ENCODE assay signal across 14 mouse cellular contexts in the genomic region with DNA sequence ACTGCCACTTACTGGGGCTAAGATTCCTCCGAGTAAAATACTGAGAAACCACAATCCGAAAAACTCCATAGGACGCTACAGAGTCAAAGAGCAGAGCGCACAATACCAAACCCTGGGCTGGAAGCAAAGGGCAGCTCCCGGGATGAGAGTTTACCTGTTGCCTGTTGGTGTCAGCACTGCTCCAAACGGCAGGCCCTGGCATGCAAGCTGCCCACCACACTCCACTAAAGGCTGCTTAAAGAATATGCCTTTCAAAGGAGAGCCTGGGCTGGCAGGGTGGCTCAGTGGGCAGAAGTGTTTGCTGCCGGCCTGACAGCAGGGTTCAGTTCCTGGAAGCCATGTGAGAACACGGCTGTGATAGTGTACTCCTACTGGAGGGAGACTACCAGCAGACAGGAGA. TPM values are rescaled to one million over a fixed set of nuclear protein-coding genes. Genes with fewer than 3 reads are reported as not detected.
DNase-seq lines count a peak whose midpoint lies in the region; ATAC-seq lines count a peak whose summit lies in the region.
"Had no signal": no experiment of that assay in that cellular context is flagged by ENCODE, and none has a peak within 500 bp of the region (broad histone marks: within the 10 kb centered on the region; RNA-seq: fewer than 3 reads in every experiment).

No protein-coding gene starts in this region.

- no peak overlapping the region for H3K4me3 ChIP-seq in hindbrain, embryonic 12.5 days
- no peak overlapping the region for H3K4me3 ChIP-seq in hindbrain, embryonic 11.5 days (ENCODE audit: low read depth, low read length)
- H3K4me3 ChIP-seq in forebrain, embryonic 14.5 days (ENCODE audit: low read depth, low read length), result no peak overlapping the region
- H3K4me3 ChIP-seq in limb, embryonic 13.5 days, result no peak overlapping the region
- H3K4me3 ChIP-seq: erythroblast, embryonic 14.5 days; liver, embryonic 13.5 days had no signal

- no peaks in the 10 kb centered on the region for H3K9me3 ChIP-seq in hindbrain, embryonic 12.5 days (replicated peaks)
- no peaks in the 10 kb centered on the region for H3K9me3 ChIP-seq in hindbrain, embryonic 11.5 days (ENCODE audit: control insufficient read depth, low read length)
- H3K9me3 ChIP-seq in forebrain, embryonic 14.5 days (replicated peaks; ENCODE audit: control insufficient read depth, low read length), result no peaks in the 10 kb centered on the region
- no peaks in the 10 kb centered on the region for H3K9me3 ChIP-seq in limb, embryonic 13.5 days
- H3K9me3 ChIP-seq: liver, embryonic 13.5 days had no signal

- no peak overlapping the region for H3K4me2 ChIP-seq in hindbrain, embryonic 12.5 days (replicated peaks)
- H3K4me2 ChIP-seq in hindbrain, embryonic 11.5 days (replicated peaks; ENCODE audit: low read depth, low read length), result no peak overlapping the region
- no peak overlapping the region for H3K4me2 ChIP-seq in forebrain, embryonic 14.5 days (ENCODE audit: low read length)
- H3K4me2 ChIP-seq in limb, embryonic 13.5 days (replicated peaks), result no peak overlapping the region
- H3K4me2 ChIP-seq: liver, embryonic 13.5 days had no signal

- no peak overlapping the region for H3K27ac ChIP-seq in hindbrain, embryonic 12.5 days
- no peak overlapping the region for H3K27ac ChIP-seq in hindbrain, embryonic 11.5 days (ENCODE audit: low read depth, low read length)
- peak overlapping the region; percentile 81; the same call in 1 of the 2 replicates for H3K27ac ChIP-seq in forebrain, embryonic 14.5 days (ENCODE audit: low read depth, low read length)
- H3K27ac ChIP-seq in limb, embryonic 13.5 days, result no peak overlapping the region
- H3K27ac ChIP-seq: liver, embryonic 13.5 days had no signal

- DNase-seq in adrenal gland, postnatal 14 days, result peak; percentile 42
- DNase-seq in adrenal gland, adult 18-20 months (ENCODE audit: low spot score in 2 of 2), result no peak
- DNase-seq in hindbrain, embryonic 11.5 days (ENCODE audit: low spot score), result no peak
- DNase-seq in forebrain, embryonic 14.5 days (ENCODE audit: low spot score), result no peak
- DNase-seq: cerebellum, postnatal 36 days; kidney, adult 9 months; layer of hippocampus, postnatal 36 days; liver, embryonic 13.5 days had no signal

- 0 out of 2 replicates have a peak overlapping the region, but pooled peaks have one; percentile 13 for H3K9ac ChIP-seq in hindbrain, embryonic 12.5 days
- no peak overlapping the region for H3K9ac ChIP-seq in hindbrain, embryonic 11.5 days (ENCODE audit: low read depth, low read length)
- H3K9ac ChIP-seq in forebrain, embryonic 14.5 days (ENCODE audit: low read length), result peak overlapping the region; percentile 25; the same call in 1 of the 2 replicates
- H3K9ac ChIP-seq in limb, embryonic 13.5 days, result peak overlapping the region; percentile 39; the same call in 1 of the 2 replicates
- H3K9ac ChIP-seq: liver, embryonic 13.5 days had no signal

- 60% methylated on average over 8 of the region's 8 CpGs for WGBS in hindbrain, embryonic 12.5 days
- 70% methylated on average over 8 of the region's 8 CpGs for WGBS in hindbrain, embryonic 11.5 days
- WGBS in forebrain, embryonic 14.5 days, result 62% methylated on average over 8 of the region's 8 CpGs
- WGBS in limb, embryonic 13.5 days, result 66% methylated on average over 8 of the region's 8 CpGs

- no peak for ATAC-seq in hindbrain, embryonic 12.5 days (ENCODE audit: low FRiP score)
- ATAC-seq in hindbrain, embryonic 11.5 days (ENCODE audit: low FRiP score), result no peak
- ATAC-seq in forebrain, embryonic 14.5 days, result no peak
- ATAC-seq in limb, embryonic 13.5 days (ENCODE audit: low FRiP score, low read depth), result no peak
- ATAC-seq in granulocyte monocyte progenitor cell, adult 5-6 weeks (replicated peaks; ENCODE audit: poor library complexity, severe bottlenecking), result no peak
- ATAC-seq in megakaryocyte-erythroid progenitor cell, adult 5-6 weeks (replicated peaks; ENCODE audit: low FRiP score, low TSS enrichment, poor library complexity, severe bottlenecking), result no peak

- peaks cover 50% of the 10 kb centered on the region for H3K4me1 ChIP-seq in hindbrain, embryonic 12.5 days
- peaks cover 11% of the 10 kb centered on the region for H3K4me1 ChIP-seq in hindbrain, embryonic 11.5 days (replicated peaks; ENCODE audit: control insufficient read depth, insufficient read depth, low read length)
- H3K4me1 ChIP-seq in forebrain, embryonic 14.5 days (ENCODE audit: control insufficient read depth, insufficient read depth, low read length), result peaks cover 37% of the 10 kb centered on the region
- peaks cover 20% of the 10 kb centered on the region for H3K4me1 ChIP-seq in limb, embryonic 13.5 days

- H3K27me3 ChIP-seq in hindbrain, embryonic 12.5 days, result no peaks in the 10 kb centered on the region
- no peaks in the 10 kb centered on the region for H3K27me3 ChIP-seq in hindbrain, embryonic 11.5 days (ENCODE audit: control insufficient read depth, insufficient read depth, low read length)
- H3K27me3 ChIP-seq in forebrain, embryonic 14.5 days (replicated peaks; ENCODE audit: control insufficient read depth, insufficient read depth, low read length), result no peaks in the 10 kb centered on the region
- no peaks in the 10 kb centered on the region for H3K27me3 ChIP-seq in limb, embryonic 13.5 days
- H3K27me3 ChIP-seq: liver, embryonic 13.5 days had no signal

- peaks cover 18% of the 10 kb centered on the region; the same call in 1 of the 2 replicates for H3K36me3 ChIP-seq in hindbrain, embryonic 12.5 days
- H3K36me3 ChIP-seq in hindbrain, embryonic 11.5 days (ENCODE audit: control insufficient read depth, insufficient read depth, low read length), result no peaks in the 10 kb centered on the region
- H3K36me3 ChIP-seq in forebrain, embryonic 14.5 days (ENCODE audit: control insufficient read depth, insufficient read depth, low read length), result peaks cover 8% of the 10 kb centered on the region; the same call in 1 of the 2 replicates
- H3K36me3 ChIP-seq in limb, embryonic 13.5 days, result peaks cover 12% of the 10 kb centered on the region; the same call in 1 of the 2 replicates

RNA-seq across cellular contexts. Expression of gene Selplg, which starts 25.2 kb away (rescaled TPM):
- total RNA-seq in adrenal gland, postnatal 14 days (2021), result 4.1 and 16.3 TPM in 2 replicates
- 10 to 100 TPM in 1 of 2 experiments, 1 to 10 TPM in 1; 4.5 to 10.0 TPM for total RNA-seq in adrenal gland, adult 18-20 months (2021)
- 1.3 and 2.3 TPM in 2 replicates for polyA plus RNA-seq in hindbrain, embryonic 12.5 days (2016; fragmentation: Nextera tagmentation; extraction: Ambion mirVana)
- polyA plus RNA-seq in hindbrain, embryonic 11.5 days (2014; fragmentation: Nextera tagmentation; extraction: Ambion mirVana), result 0.96 and 1.0 TPM in 2 replicates
- 1.8 and 1.9 TPM in 2 replicates for polyA plus RNA-seq in forebrain, embryonic 14.5 days (2014; fragmentation: Nextera tagmentation; extraction: Ambion mirVana)
- polyA plus RNA-seq in limb, embryonic 13.5 days (2015; fragmentation: Nextera tagmentation; extraction: Ambion mirVana), result 2.5 TPM in 2 replicates
- 288 and 331 TPM in 2 replicates for total RNA-seq in granulocyte monocyte progenitor cell, adult 5-6 weeks (2014; fragmentation: Nextera tagmentation)
- total RNA-seq in granulocyte monocyte progenitor cell, adult 5-6 weeks (2017), result 99.4 and 109 TPM in 2 replicates
- 66.0 and 87.7 TPM in 2 replicates for total RNA-seq in megakaryocyte-erythroid progenitor cell, adult 5-6 weeks (2014; fragmentation: Nextera tagmentation)
- total RNA-seq in megakaryocyte-erythroid progenitor cell, adult 5-6 weeks (2017), result 27.4 and 30.2 TPM in 2 replicates

RNA-seq across cellular contexts. Expression of gene Coro1c, which starts 50.9 kb away (rescaled TPM):
- 52.9 and 58.0 TPM in 2 replicates for total RNA-seq in adrenal gland, postnatal 14 days (2021)
- 10 to 100 TPM; 43.9 to 56.3 TPM for total RNA-seq in adrenal gland, adult 18-20 months (2021)
- polyA plus RNA-seq in hindbrain, embryonic 12.5 days (2016; fragmentation: Nextera tagmentation; extraction: Ambion mirVana), result 226 and 233 TPM in 2 replicates
- polyA plus RNA-seq in hindbrain, embryonic 11.5 days (2014; fragmentation: Nextera tagmentation; extraction: Ambion mirVana), result 192 and 230 TPM in 2 replicates
- polyA plus RNA-seq in forebrain, embryonic 14.5 days (2014; fragmentation: Nextera tagmentation; extraction: Ambion mirVana), result 169 and 193 TPM in 2 replicates
- 83.1 and 90.2 TPM in 2 replicates for polyA plus RNA-seq in limb, embryonic 13.5 days (2015; fragmentation: Nextera tagmentation; extraction: Ambion mirVana)
- 55.8 and 64.9 TPM in 2 replicates for total RNA-seq in granulocyte monocyte progenitor cell, adult 5-6 weeks (2014; fragmentation: Nextera tagmentation)
- 80.5 and 102 TPM in 2 replicates for total RNA-seq in granulocyte monocyte progenitor cell, adult 5-6 weeks (2017)
- total RNA-seq in megakaryocyte-erythroid progenitor cell, adult 5-6 weeks (2014; fragmentation: Nextera tagmentation), result 56.5 and 80.4 TPM in 2 replicates
- 75.7 and 78.0 TPM in 2 replicates for total RNA-seq in megakaryocyte-erythroid progenitor cell, adult 5-6 weeks (2017)

RNA-seq across cellular contexts. Expression of gene Tmem119, which starts 57.3 kb away (rescaled TPM):
- 9.6 and 10.9 TPM in 2 replicates for total RNA-seq in adrenal gland, postnatal 14 days (2021)
- 10 to 100 TPM in 1 of 2 experiments, 1 to 10 TPM in 1; 6.8 to 12.3 TPM for total RNA-seq in adrenal gland, adult 18-20 months (2021)
- 41.0 and 44.1 TPM in 2 replicates for polyA plus RNA-seq in hindbrain, embryonic 12.5 days (2016; fragmentation: Nextera tagmentation; extraction: Ambion mirVana)
- polyA plus RNA-seq in hindbrain, embryonic 11.5 days (2014; fragmentation: Nextera tagmentation; extraction: Ambion mirVana), result 18.8 and 21.3 TPM in 2 replicates
- polyA plus RNA-seq in forebrain, embryonic 14.5 days (2014; fragmentation: Nextera tagmentation; extraction: Ambion mirVana), result 3.3 and 4.0 TPM in 2 replicates
- 221 and 237 TPM in 2 replicates for polyA plus RNA-seq in limb, embryonic 13.5 days (2015; fragmentation: Nextera tagmentation; extraction: Ambion mirVana)
- total RNA-seq in granulocyte monocyte progenitor cell, adult 5-6 weeks (2014; fragmentation: Nextera tagmentation), result 11.1 and 13.4 TPM in 2 replicates
- total RNA-seq in granulocyte monocyte progenitor cell, adult 5-6 weeks (2017), result 4.2 and 7.8 TPM in 2 replicates
- 0.46 TPM in 1 of 2 replicates, not detected in the other for total RNA-seq in megakaryocyte-erythroid progenitor cell, adult 5-6 weeks (2014; fragmentation: Nextera tagmentation)
- not detected in 2 replicates for total RNA-seq in megakaryocyte-erythroid progenitor cell, adult 5-6 weeks (2017)
- polyA plus RNA-seq: macrophage had no signal
